Mouse (Mus musculus): ENCODE data around the gene Dcaf10. TPM values are rescaled to one million over a fixed set of nuclear protein-coding genes. Genes with fewer than 3 reads are reported as not detected.
"Not testable (repeated sequence)": the region's sequence is repeated elsewhere in the genome, so short reads cannot be mapped to it uniquely, and the experiment has no call there.

Gene Dcaf10
- total RNA-seq (2022) = 10 to 100 TPM; 15.8 to 18.4 (median 16.3) TPM

DNA sequence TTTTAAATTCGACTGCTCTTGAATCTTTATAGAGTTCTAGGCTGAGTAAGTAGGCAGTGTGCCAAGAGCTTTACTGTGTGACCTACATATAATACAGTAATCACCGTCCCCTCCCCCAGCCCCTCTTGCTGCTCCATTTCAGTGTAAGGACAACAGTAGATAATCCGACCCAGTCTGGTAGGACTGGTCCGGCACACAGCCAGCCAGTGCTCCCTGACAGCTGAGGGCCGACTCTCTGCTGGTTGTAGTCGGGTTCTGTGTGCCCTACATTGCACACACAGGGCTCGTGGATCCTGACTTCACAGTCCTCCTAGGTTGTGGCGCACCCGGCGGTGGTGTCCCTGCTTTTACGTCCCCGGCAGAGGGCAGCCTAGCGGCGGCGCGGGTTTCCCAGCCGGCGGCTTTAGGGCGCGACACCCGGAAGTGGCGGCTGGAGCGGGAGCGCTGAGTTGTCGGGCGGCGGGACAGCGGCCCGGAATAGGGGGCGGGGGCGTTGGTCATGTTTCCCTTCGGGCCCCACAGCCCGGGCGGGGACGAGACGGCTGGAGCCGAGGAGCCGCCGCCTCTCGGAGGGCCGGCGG lies at the start of gene Dcaf10:
TSS of gene Dcaf10 (plus strand) at position 433 of the 581 bp plus-strand sequence.
- DNase-seq (ENCODE audit: low spot score in 2 of 2) = peak; percentile 80 to 85

DNA sequence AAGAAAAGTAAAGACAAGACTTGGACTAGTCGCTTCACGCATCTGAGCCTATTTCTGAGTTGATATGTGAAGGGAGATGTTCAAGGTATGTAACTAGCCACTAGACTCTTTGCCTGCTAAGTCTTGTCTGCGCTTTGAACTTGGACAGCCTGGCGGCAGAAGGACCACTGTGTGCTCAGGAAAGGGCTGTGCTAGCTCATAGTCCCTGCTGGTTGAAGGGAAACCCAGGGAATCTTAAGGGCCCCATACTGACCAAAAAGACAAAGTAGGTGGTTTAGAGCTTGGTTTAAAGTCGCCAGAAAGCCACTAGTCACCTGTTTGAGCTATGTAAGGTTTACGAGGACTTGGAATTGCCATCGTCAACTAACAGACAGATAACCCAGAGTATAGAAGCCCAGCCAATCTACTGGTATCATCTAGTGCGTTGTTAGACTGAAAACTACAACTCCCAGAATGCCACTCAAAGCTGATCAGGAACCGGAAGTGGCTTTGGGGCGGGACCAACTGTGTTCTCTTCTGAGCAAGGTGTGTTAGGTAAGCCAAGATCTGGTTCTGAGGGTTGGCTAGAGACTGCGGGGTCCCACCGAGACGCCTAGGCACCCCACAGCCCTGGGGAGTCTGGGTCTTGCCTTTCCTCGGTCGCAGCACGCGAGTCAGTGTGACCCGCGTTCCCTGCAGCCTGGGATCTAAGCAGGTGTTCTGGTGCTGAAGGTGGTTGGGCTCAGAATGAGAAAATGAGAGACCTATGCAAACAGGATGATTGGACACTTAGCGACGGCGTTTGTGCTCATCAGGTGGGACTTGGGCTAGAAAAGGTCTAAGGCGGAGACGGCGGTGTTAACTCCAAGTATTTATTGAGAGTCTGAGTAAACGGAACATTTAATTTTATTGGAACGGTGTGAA lies 45.0 kb upstream of the Dcaf10 start, which contains the start of gene Trmt10b:
TSS of gene Trmt10b (plus strand) at position 466 of the 903 bp plus-strand sequence.
- peak; percentile 47 to 72 for DNase-seq (ENCODE audit: low spot score in 2 of 2)

DNA sequence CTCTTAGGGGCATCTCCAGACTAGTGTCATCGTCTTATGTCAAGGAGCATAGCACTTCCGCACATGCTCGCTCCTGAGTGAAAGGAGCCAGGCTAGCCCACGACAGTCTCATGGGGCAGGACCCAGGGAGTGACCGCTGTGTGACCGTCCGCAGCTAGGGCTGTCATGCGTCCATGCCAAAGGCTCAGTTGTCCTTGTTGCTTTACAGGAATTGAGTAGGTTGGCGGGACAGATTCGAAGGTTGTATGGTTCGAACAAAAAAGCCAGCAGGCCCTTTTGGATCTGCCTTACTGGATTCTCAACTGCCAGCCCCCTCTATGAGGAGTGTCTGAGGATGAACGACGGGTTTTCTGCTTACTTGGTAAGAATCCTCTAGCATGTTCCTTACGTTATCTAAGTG lies 36.4 kb upstream of the Dcaf10 start:
- no peak for DNase-seq (ENCODE audit: low spot score in 2 of 2)

DNA sequence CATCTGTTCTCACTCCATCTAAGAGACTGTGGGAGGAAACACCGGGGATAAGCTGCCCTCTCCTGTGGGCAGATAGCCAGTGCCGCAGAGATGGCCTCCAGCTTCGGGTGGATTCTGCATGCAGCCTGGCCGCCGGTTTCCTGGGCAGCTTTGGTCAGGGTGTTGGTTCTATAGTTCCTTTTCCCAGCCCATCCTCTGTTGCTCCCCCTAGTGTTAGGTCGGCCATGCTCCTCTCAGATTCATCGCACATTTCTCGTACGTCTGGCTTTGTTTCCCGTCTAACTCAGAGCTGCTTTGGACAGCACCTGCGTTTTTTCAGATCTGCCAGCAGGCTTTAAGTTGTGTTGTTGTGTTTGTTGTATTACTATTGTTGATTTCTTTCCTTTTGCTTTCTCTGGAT lies 33.9 kb upstream of the Dcaf10 start:
- no peak for DNase-seq (ENCODE audit: low spot score in 2 of 2)

DNA sequence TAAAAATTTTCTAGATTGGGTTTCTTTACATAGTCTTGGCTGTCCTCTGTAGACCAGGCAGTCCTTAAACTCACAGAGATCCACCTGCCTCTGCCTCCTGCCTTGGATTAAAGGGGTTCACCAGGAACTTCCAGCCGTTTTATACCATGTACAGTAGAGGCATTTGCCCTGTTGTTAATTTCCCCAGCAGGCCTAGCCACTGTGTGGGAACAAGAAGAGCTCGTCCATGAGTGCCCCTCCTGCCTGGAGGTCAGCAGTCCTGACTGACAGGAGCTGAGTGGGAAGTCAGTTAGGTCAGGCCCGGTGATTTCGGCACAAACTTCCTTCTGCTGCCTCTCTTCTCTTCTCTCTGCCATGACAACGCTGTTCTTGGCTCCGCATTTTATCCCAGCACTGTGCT lies 33.3 kb upstream of the Dcaf10 start:
- no peak for DNase-seq (ENCODE audit: low spot score in 2 of 2)

DNA sequence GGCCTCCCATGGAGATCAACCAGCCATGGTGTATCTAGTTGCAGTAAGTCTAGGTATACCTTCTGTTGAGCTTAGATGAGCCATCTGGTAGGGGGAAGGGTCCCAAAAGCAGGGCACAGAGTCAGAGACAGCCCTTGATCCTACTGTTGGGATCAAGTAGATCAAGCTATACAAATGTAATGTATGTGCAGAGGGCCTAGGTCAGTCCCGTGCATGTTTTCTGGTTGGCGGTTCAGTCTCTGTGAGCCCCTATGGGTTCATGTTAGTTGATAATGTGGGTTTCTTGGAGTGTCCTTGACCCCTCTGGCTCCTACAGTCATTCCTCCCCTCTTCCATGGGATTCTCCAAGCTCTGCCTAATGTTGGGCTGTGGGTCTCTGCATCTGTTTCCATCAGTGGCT lies 30.8 kb upstream of the Dcaf10 start:
- DNase-seq (ENCODE audit: low spot score in 2 of 2) = no peak

DNA sequence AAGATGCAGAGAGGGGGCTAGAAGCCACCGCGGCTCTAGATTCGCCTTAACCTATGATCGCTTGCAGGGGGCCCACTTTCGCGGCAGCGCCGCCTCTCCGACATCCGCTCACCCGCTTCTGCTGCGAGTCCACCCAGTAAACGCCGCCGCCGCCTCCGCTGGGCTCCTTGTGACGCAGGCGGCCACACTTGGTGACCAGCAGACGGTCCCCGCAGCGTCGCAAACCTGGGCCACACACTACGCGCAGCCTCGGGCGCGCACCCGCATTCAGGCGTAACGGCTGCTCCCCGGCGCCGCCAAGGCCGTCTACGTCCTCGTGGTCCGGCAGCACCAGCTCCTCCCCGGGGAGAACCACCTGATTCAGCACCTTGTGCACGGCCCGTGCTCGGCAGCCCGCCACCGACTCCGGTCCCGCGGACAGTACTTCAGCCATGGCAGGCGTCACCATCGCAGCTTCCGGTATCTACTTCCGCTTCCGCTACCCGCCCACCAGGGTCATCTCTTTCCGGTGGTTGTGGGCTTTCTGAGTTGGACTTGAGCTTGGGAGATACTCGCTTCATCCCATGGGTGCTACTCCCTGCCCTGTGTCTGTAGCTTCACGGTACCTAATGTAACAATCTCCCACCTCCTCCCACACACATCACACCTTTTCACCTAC lies 21.6 kb upstream of the Dcaf10 start:
- DNase-seq (ENCODE audit: low spot score in 2 of 2) = peak; percentile 79 to 86

DNA sequence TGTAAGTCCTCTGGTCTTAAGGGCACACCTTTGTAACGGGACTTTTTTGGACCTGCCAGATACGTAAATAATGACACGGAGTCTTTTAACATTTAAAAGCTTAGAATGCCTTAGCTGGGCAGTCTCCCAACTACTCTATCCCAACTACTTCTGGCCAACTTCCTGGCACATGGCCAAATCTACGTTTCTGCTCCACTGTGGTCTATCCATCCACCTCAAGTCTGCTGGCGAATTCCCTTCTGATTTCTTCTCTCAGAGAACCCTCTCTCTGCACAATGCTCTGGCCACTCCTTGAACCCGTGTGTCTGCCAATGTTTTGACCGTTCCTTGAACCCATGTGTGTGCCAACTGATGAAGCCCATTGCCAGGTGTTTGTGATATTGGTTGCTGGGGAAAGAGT lies 10.8 kb upstream of the Dcaf10 start:
- no peak for DNase-seq (ENCODE audit: low spot score in 2 of 2)

DNA sequence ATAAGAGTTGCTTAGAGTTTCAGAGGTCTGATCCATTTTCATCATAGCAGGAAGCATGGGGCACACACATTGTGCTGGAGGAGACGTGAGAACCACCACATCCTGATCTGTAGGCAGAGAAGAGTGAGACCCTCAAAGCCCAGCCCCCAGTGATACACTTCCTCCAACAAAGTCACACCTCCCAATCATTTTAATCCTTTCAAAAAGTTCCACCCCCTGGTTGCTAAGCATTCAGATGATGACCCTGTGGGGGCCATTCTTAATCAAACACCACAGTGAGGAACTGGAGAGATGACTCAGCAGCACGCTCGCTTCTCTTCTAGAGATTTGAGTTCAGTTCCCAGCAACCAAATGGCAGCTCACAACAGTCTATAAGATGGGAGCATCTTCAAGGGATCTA lies 9.4 kb upstream of the Dcaf10 start:
- DNase-seq (ENCODE audit: low spot score in 2 of 2) = no peak

DNA sequence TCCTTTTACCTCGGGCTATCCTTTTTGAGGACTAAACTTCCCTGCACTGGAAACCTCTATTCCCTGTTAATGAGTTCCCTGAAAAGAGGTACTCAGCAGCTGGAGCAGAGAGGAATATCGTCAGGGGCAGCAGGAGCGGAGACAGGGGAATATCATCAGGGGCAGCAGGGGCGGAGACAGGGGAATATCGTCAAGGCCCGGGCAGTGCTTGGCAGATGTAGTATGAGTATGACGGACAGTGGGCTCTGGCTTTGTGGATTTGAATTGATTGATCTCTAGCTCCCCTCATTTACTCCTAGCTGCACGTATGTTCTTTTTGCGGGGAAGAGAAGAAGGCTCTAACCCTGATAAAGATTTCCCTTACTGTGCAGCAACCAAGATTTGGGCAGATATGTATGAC lies 675 bp upstream of the Dcaf10 start:
- no peak for DNase-seq (ENCODE audit: low spot score in 2 of 2)

DNA sequence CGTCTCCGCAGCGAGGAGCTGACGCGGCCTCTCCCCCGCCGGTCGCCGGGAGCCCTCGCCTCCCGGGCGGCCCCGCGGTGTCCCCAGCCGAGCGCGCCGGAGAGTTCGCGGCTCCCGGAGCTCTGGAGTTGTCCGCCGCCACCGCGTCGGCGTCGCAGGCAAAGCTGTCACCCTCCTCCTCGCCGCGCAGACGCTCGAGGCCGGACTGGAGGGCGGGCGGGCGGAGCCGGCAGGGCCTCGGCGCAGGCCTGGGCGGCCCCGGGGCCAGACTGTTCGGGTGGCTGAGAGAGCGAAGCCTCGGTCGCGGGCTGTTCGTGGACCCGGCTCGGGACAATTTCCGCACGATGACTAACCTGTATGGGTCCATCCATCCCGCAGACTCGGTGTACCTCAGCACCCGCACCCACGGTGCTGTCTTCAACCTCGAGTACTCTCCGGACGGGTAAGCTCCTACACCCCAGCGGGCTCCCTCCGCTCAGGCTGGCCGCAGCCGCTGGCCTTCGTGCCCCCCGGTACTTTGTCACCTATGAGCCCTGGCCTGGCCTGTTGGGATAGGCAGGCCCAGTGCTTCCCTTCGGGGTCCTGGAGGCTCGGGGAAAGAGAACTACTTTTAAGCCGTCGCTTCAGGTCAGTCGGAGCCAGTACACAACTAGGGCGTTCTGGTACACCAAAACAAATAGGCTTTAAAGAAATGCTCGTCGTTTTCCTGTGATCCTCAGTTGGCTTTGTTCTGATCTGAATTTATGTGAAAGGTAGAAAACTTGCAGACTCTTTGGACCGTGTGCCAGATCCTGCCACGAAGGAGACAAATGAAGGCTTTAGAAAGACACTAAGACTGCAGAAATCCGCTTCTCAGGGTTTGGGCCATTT lies 620 bp downstream of the Dcaf10 start, which contains the start of gene Exosc3:
TSS of gene Exosc3 (minus strand) at position 447 of the 870 bp plus-strand sequence.
- peak; percentile 22 to 23 for DNase-seq (ENCODE audit: low spot score in 2 of 2)

DNA sequence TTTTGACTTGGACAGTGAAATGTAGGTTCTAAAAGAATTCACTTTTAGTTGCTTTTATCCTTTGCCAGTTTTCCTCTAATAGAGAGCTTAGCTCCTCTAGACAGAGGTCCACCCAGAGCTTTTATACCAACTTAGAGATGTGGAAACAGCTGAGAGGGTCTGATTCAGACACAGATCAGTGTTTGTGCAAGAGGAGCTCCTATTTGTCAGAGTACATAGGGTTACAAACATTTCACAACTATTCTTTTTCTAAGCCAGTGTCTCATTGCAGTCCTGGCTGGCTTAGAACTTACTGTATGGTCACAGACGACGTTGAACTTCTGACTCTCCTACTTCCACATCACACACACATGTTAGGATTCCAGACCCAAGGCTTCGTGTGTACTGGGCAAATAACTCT lies 14.8 kb downstream of the Dcaf10 start:
- no peak for DNase-seq (ENCODE audit: low spot score in 2 of 2)

DNA sequence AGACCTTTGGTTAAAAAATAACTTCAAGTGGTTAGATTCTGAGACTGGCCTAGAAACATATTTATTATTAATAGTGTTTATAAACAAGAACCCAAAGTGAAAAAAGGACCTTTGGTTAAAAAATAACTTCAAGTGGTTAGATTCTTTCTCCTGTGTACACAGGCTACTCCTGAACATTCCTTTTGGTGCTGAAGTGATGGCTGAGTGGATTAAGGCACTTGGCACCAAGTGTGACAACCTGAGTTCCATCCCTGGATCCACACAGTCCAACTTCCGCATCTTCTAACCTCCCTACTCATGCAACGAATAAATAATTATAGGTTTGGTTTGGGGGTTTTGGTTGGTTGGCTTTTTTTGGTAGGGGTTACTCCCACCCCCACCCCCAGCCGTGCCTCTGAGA lies 29.4 kb downstream of the Dcaf10 start:
- DNase-seq (ENCODE audit: low spot score in 2 of 2) = no peak

DNA sequence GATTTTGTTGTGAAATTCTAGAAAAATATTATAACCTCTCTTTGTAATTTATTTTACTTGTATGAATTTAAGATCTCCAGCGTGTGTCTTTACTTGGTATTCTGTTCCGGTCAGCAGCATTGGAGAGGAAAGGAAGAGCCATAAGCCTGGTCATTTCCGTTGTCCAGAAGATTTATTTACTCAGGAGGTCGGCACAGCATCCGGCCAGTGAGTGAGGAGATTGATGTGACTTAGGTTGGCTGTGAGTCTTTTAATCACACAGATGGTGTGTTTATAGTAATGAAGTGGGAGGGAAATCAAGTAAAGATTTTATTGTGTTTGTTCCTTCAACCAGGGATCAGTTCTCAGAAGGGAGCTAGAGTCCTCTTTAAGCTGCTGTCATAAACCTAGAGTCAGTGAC lies 33.0 kb downstream of the Dcaf10 start:
- no peak for DNase-seq (ENCODE audit: low spot score in 2 of 2)

DNA sequence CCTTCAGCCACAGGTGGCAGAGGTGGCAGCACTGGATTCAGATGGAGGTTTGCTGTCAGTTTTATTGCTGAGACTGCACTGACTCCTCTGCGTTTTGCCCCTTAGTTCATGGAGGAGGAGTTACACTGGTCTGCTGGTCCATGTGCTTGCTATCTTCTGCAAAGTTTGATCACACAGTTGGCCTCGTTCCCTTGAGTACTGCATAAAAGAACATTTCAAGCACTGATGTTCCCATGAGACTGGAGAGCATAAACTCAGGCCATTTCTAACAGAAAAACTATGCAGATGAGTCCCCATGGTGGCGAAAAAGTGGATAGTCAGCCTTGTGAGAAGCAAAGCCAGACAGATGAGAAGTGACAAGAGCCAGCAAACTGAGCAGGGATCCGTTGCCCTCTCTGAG lies 34.7 kb downstream of the Dcaf10 start:
- DNase-seq (ENCODE audit: low spot score in 2 of 2) = no peak

DNA sequence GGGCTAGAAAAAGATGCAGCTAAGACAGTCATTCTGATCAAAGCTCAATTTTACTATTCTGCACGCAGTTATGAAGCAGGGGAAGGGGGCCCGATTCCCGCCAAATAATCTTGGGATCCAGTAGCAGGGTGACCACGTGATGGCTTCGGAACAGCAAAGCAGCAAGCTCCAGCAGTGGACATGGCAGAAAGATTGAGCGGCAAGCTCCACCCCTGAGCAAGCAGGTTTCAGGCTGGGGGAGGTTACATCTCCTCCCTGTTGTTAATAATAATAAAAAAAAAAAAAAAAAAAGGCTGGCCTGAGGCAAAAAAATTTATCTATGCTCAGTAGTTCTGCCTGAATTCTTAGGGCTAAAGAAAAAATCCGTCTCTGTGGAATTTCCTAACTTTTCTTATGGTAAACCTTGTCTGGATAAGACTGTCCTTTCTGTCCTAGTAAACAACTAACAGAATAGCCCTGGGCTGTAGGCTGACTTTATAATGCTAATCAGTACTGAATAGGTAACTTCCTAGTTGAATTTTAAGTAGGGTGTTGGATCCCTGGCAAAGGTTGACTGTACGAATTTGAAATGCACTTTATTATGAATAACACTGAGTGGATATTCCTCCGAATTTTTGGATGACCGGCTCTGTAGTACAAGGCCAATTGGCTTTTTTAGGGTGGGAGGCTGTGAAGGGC lies 39.1 kb downstream of the Dcaf10 start:
- DNase-seq (ENCODE audit: low spot score in 2 of 2) = not testable (repeated sequence)

DNA sequence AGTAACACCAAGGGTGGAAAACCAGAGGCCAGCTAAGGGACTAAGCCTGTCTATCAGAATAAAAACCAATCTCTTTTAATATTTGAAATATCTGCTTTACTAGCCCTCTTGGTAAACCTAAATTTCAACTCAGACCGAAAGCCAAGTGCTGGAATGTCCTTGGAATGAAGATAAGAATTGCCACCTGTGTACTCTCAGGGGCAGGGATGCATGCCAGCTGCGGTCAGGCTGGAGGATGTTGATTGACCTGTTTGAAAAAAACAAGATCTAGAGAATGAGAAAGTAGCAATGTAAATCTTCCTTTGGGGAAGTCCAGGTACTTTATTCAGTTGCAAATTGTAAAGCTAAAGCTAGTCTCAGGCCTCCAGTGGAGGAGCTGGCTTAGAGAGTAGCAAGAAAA lies 40.2 kb downstream of the Dcaf10 start:
- DNase-seq (ENCODE audit: low spot score in 2 of 2) = not testable (repeated sequence)

DNA sequence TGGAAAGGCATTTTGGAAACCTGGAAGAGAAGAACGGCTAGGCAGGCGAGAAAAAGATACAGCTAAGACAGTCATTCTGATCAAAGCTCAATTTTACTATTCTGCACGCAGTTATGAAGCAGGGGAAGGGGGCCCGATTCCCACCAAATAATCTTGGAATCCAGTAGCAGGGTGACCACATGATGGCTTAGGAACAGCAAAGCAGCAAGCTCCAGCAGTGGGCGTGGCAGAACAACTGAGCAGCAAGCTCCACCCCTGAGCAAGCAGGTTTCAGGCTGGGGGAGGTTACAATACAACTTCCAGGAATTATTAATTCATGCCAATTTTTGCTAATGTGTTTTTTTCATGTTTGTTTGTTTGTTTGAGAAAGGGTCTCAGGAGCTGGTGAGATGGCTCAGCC lies 45.4 kb downstream of the Dcaf10 start:
- not testable (repeated sequence) for DNase-seq (ENCODE audit: low spot score in 2 of 2)

DNA sequence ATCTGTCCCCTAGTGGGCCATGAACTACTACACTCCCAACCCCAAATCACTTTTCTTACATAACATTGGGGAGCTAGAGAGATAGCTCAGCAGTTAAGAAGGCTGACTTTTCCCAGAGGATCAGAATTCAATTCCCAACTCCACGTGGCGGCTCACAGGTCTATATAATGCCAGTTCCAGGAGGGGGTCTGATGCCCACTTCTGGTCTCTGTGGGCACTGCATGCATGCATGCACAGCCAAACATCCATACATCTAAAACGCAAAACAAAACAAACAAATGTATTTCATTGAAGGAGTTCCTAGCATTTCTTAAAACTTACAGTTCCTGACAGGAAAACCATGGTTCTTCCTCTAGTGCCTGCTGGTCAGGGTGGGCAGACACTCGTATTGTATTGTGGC lies 50.2 kb downstream of the Dcaf10 start:
- no peak for DNase-seq (ENCODE audit: low spot score in 2 of 2)

DNA sequence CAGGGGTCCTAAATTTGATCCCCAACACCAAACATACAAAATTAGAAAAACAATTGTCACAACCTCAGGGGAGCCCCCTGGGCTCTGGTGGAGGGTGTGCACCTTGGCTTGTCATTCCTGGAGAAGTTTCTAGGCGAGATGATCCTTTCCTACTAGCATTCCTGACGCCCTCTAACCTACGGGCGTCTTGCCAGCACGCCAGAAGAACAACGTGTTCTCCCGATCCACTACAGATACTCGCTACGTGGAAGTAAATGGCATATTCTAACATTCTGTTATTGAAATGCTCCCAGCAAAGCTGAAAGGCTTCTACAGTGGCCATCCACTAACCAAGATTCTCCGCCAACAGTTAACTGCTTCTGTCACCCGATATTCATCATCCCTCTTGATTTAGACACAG lies 50.7 kb downstream of the Dcaf10 start:
- DNase-seq (ENCODE audit: low spot score in 2 of 2) = no peak

DNA sequence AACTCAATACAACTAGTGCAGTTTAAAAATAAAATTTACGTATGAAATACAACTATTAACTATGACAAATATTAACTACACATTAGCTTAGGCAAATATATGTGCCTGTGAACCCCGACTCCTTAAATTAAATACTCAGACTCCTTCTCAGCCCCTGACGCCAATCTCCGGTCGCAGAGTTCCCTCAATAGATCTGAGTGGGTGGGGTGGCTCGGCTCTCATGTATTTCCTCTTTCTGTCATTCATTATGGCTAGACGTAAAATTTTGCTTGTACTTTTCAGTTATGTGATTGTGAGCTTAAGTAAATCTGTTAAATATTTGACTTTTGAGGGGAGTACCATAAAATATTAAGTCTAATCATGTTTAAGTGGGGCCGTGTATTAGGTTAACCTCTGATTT lies 51.1 kb downstream of the Dcaf10 start:
- DNase-seq (ENCODE audit: low spot score in 2 of 2) = no peak
